Mouse (Mus musculus): Measurements from ENCODE around the gene Gmds.

Gene Gmds

DNA sequence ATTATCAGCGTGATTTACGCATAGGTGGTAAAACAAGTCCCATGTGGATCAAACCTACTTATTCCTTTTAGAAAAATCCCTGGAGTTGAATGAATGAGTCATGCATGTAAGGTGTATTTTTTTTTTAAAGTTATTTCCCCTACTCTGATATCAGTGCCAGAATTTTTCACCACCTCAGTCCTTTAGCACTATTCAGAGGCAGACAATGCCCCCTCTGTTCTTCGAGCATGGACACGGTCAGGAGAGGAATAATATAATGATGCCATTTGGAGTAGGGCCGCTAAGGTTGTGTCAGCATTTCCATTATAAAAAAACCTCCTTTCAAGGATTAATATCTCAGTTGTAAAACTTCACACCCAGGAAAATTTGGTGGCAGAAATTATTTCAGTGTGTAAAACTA, 301.6 kb downstream of the Gmds start:
- DNase-seq (ENCODE audit: extremely low read depth, insufficient read length, low spot score), result no peak

DNA sequence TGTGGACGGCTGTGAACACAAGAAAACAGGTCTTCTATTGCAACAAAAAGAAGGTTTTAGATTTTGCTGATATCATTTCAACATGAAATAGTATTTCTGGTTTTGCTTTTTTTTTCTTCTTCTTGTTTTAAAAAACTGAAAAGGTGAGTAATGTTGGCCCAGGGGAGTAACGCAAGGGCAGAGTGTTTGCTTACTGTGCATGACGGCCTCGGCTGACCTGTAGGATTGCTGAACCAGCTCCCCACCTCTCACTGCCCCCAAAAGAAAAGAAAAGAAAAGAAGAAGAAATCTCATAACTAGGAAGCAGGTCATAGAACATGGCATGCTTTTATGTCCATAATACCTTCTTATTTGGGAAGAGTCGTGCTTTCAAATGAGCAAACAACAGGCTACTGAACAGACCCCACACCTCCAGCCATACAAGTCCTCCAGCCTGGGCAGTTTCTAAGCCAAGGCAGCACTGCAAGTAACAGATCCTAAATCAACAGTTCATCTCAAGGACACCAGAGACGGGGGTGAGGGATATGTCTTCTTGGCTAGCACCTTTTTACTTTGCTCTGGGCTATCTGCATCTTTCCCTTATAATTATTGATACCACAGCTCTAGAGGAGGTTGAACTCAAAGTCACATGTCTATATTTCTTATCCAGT, 303.6 kb downstream of the Gmds start:
- DNase-seq (ENCODE audit: extremely low read depth, insufficient read length, low spot score), result no peak

GRCm38 (mm10) chr13:32034139-32034538, 304.4 kb downstream of the Gmds start:
- no peak for DNase-seq (ENCODE audit: extremely low read depth, insufficient read length, low spot score)

GRCm38 (mm10) chr13:32026226-32026975, 312.1 kb downstream of the Gmds start:
- DNase-seq (ENCODE audit: extremely low read depth, insufficient read length, low spot score), result no peak

- DNase-seq (ENCODE audit: extremely low read depth, insufficient read length, low spot score), result no peak
Measured at GRCm38 (mm10) chr13:32024822-32025221, 313.7 kb downstream of the Gmds start.

- no peak for DNase-seq (ENCODE audit: extremely low read depth, insufficient read length, low spot score)
Measured at GRCm38 (mm10) chr13:32020455-32021249, 317.9 kb downstream of the Gmds start.

GRCm38 (mm10) chr13:32019256-32019620, 319.3 kb downstream of the Gmds start:
- DNase-seq (ENCODE audit: extremely low read depth, insufficient read length, low spot score), result no peak

- peak; percentile 3 for DNase-seq (ENCODE audit: extremely low read depth, insufficient read length, low spot score)
Measured at GRCm38 (mm10) chr13:32018518-32019255, 319.9 kb downstream of the Gmds start.

- no peak for DNase-seq (ENCODE audit: extremely low read depth, insufficient read length, low spot score)
Measured at GRCm38 (mm10) chr13:32008802-32009201, 329.7 kb downstream of the Gmds start.

DNA sequence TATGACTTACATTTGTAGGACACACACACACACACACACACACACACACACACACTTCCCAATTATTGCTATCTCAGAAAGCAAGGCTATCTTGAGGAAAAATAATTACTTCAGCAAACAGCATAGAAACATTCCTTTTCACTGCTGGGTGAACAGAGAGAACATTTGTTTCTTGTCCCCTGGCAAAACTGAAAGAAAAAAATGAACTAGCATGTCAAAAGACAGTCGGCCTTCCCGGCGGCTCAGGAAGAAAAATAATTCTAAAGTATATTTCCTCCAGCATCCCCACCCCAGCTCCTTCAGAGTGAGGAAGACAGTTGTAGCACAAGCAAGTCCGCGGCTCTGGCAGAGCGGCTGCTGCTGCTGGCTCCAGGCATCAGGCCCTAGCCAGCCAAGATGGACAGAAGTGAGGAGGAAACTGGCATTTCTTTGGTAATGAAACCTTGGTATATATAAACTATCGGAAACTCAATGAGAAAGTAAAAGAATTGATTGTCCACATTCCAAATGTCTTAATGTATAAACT, 330.4 kb downstream of the Gmds start:
- no peak for DNase-seq (ENCODE audit: extremely low read depth, insufficient read length, low spot score)

DNA sequence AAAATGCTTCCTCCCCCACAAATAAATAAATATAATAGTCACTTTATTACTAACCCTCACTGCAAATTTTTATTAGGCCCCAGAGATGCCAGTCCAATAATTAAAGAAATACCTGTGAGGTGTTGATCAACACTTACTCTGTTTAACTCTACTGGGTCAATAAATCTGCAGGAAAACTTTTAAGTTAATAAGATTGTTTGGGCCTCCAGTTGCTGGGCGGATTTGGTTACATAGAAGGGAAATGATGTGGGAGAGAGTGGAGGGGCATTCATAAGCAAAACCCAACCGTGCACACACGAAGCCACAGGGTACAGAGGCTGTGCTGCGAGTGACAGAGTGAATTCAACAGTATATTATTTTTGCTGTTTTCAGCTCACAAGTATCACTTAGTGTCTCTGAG, 345.1 kb downstream of the Gmds start:
- no peak for DNase-seq (ENCODE audit: extremely low read depth, insufficient read length, low spot score)

DNA sequence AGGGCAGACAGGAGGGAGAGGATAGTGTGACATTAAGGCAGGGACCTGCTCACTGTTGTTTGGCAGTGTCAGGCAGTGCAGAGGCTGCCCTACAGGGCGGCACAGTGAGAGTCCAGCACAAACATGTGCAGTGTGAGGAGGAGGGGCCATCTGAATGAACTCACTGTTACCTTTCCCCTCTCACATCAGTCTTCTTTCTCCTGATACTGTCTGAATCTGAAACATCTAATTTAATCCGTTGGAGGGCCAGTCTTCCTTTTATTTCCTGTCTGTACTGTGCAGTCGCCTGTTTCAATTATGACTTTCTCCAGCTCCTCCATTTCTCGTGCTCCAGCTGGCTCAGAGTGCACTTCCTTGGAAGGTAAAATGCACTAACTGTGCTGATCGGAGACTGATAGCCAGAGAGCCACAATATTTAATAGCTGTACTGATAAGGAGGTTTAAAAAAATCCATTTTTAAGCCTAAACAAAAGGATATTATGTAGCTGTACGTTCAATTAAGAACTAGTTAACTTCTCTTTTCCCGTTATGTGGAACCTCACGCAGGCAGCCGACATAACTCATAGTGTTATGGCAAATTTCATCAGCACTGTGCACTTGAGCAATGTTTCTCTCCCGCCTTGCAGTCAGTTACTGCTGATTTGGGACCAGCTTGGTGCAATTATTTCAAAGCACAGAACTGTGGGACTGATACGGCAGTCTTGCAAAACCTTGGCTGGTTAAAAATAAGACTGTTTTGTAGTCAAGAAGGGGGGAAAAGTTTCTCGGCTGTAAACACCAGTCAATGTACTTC, 345.9 kb downstream of the Gmds start:
- no peak for DNase-seq (ENCODE audit: extremely low read depth, insufficient read length, low spot score)

DNA sequence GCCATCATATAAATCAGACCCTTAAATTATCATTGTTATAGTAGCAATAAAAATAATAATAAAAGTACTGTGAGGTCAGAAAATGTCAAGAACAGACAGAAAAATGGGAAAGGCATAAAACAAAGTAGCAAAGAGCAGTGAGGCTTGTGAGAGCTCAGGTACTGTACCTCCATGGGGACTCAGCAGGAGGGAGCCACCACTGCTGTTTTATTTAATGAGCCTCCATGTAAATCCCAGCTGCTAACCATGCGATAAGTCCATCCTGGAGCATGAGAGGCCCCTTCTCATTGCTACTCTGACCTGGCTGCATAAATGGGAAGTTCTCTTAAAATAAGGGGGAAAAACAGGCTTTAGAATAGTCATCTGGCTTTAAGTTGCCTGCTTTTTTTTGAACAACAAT, 357.3 kb downstream of the Gmds start:
- no peak for DNase-seq (ENCODE audit: extremely low read depth, insufficient read length, low spot score)

DNA sequence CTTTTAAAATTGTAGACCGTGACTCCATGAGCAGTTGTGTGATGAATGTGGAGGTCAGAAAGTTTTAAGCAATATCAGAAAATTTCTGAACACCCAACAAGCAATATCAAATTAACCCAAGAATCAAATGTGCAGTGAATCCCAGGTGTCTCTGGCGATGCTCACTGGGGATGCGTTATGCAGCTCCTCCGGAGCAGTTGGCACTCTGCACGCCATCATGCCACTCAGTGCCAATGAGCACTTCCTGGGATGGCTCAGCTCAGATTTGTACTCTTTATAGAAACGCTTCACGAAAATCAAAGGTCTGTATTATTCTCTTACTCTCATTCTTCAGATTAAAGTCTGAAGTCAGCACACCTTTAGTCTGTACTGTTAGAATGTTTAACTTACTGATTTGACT, 360.4 kb downstream of the Gmds start:
- DNase-seq (ENCODE audit: extremely low read depth, insufficient read length, low spot score), result no peak

GRCm38 (mm10) chr13:31974751-31975479, 363.6 kb downstream of the Gmds start:
- DNase-seq (ENCODE audit: extremely low read depth, insufficient read length, low spot score), result no peak

- no peak for DNase-seq (ENCODE audit: extremely low read depth, insufficient read length, low spot score)
Measured at GRCm38 (mm10) chr13:31971040-31971501, 367.5 kb downstream of the Gmds start.

DNA sequence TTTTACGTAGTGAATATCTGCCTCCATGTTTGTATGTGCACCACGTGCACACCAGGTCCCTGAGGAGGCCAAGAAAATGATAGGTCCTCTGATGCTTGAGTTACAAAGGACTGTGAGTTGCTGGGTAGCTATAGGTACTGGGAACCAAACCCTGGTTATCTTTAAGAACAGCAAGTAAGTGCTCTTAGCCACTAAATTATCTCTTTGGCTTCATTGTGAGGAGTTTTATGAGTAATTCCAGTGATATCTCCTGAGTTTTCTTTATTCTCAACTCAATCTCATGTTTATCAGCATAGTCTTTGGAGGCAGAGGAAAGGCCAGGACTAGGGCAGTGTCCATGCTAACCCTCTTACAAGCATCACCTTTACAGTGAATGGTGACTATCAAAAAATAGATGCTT, 370.3 kb downstream of the Gmds start:
- no peak for DNase-seq (ENCODE audit: extremely low read depth, insufficient read length, low spot score)

DNA sequence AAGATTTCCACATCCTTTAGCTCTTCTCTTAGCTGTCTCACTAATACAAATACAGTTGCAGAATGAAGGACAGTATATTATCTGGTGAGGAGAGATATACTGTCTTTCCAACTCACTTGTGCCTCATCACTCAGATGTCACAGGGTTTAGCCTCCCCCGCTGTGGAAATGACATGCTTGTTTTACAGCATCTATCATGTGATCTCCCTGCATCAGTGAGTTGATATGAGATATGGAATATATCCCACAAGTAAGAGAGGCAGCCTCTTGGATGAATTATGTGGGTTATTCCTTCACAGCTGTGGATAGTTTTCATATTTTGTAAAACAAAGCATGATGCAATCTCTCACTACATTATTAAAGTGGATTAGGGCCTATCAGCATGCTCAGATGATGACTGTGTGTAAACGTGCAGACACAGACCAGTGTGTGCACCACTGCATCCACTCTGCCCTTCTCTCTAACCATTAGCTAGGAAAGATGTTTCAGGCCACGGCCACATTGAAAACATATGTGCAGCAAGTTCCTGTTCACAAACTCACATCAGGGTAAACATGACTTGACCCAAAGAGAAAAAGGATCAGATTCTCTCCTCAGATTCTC, 371.5 kb downstream of the Gmds start:
- DNase-seq (ENCODE audit: extremely low read depth, insufficient read length, low spot score), result no peak

DNA sequence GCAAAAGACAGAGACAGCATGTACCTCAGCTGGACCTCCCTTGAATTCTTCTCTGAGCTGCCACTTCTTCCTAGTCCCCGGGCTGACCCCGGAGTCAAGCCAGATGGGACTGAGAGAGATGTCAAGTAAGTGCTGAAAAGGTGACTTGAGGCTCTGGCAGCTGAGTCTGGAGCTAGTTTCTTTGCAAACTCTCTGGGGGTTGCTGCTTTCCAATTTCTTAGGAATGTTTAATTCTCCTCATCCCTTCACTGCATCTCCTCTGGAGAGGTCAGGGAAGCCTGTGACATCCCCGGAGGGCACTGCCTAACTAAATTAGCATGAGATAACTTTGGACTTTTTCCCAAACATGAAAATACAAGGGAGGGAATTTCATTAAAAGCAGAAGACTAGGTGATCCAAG, 378.0 kb downstream of the Gmds start:
- DNase-seq (ENCODE audit: extremely low read depth, insufficient read length, low spot score), result no peak
